Mouse (Mus musculus) limb, embryonic 13.5 days (tissue): ENCODE measurements around the gene Tmem45a. TPM values are rescaled to one million over a fixed set of nuclear protein-coding genes. Genes with fewer than 3 reads are reported as not detected.
A peak's percentile ranks its signal among the peaks of the same experiment; 100 is the strongest.

Experiments
- ATAC-seq: fragments of 200-750 bp; cut with Nextera tagmentation; 2 replicates; pipeline ENCODE4 v1.8.0; 2017; ENCODE audit warnings: low read depth, moderate number of reproducible peaks, moderate TSS enrichment; ENCODE audit not compliant: low FRiP score
- H3K27ac ChIP-seq: fragments of 300-500 bp; sonication (generic); 2 replicates; pipeline ENCODE4 v1.5.1; 2015; ENCODE audit warnings: inconsistent platforms, mild to moderate bottlenecking, moderate library complexity
- H3K27me3 ChIP-seq: fragments of 300-500 bp; sonication (generic); 2 replicates; pipeline ENCODE4 v1.6.1; 2015; ENCODE audit warnings: mild to moderate bottlenecking, inconsistent platforms
- H3K36me3 ChIP-seq: fragments of 300-500 bp; sonication (generic); 2 replicates; pipeline ENCODE4 v1.6.1; 2015; ENCODE audit warnings: inconsistent platforms, mild to moderate bottlenecking, moderate library complexity
- H3K4me1 ChIP-seq: fragments of 300-500 bp; sonication (generic); 2 replicates; pipeline ENCODE4 v1.6.1; 2015; ENCODE audit warnings: inconsistent platforms
- H3K4me2 ChIP-seq: fragments of 300-500 bp; sonication (generic); replicated peaks from 2 replicates; pipeline ENCODE4 v1.6.1; 2015; ENCODE audit warnings: inconsistent platforms, mild to moderate bottlenecking, moderate library complexity
- H3K4me3 ChIP-seq: fragments of 300-500 bp; sonication (generic); 2 replicates; pipeline ENCODE4 v1.5.1; 2015; ENCODE audit warnings: moderate library complexity, mild to moderate bottlenecking, inconsistent platforms
- H3K9ac ChIP-seq: fragments of 300-500 bp; sonication (generic); 2 replicates; pipeline ENCODE4 v1.6.1; 2015; ENCODE audit warnings: mild to moderate bottlenecking, inconsistent platforms
- H3K9me3 ChIP-seq: fragments of 300-500 bp; sonication (generic); 2 replicates; pipeline ENCODE4 v1.6.1; 2016; ENCODE audit warnings: inconsistent platforms
- WGBS: fragments of 180-500 bp; shearing (Covaris S2); methylation state at CpG from one replicate; pipeline ENCODE4 v1.1.7; 2015; 5-methylcytosine and 5-hydroxymethylcytosine counted together
- polyA plus RNA-seq: library from polyadenylated mRNA; unstranded; fragments of >200 nt; fragmentation: Nextera tagmentation; extraction: Ambion mirVana; gene quantifications from 2 replicates; pipeline ENCODE4 v1.2.1, GENCODE M21; 2015

The Tmem45a gene
- polyA plus RNA-seq, 1 experiment from 2014 or later: 53.6 TPM

DNA sequence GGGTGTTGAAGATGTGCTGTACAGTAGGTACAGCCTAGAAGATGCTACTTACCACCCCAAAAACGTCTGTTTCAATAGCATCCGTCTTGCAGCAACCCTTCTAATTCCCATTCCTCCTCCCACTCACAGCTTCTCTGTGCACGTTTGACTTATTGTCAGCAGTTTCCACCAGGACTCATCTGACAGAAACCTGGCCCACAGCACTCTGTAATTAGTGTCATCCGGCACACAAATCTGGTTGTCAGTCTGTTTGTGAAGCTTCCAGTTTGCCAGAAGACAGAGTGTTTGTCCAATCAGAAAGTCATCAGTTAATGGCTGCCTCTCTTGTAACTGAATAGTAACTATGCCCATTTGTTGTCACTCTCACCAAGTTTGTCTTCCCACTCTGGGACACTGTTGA lies 18.4 kb downstream of the Tmem45a start:
- Histone ChIP-seq H3K36me3 (no peaks in the 10 kb centered on the region), H3K4me2 (no peak overlapping the region), H3K9me3 (no peaks in the 10 kb centered on the region), H3K27me3 (no peaks in the 10 kb centered on the region), H3K27ac (no peak overlapping the region), H3K9ac (no peak overlapping the region), H3K4me1 (no peaks in the 10 kb centered on the region), H3K4me3 (no peak overlapping the region)
- ATAC-seq: no peak
- 67% methylated on average over 4 of the region's 4 CpGs for WGBS

GRCm38 (mm10) chr16:56852841-56853587 lies 33.0 kb downstream of the Tmem45a start:
- Histone ChIP-seq H3K27ac (peak overlapping the region; percentile 61; the same call in 1 of the 2 replicates), H3K27me3 (no peaks in the 10 kb centered on the region), H3K4me3 (no peak overlapping the region), H3K9ac (no peak overlapping the region), H3K4me2 (peak overlapping the region; percentile 3; the same call in 1 of the 2 replicates), H3K9me3 (no peaks in the 10 kb centered on the region), H3K4me1 (peaks cover 10% of the 10 kb centered on the region), H3K36me3 (no peaks in the 10 kb centered on the region)
- ATAC-seq: peak; percentile 68; the same call in 1 of the 2 replicates
- WGBS: 50% methylated on average over 10 of the region's 10 CpGs

GRCm38 (mm10) chr16:56842988-56843387 lies 43.0 kb downstream of the Tmem45a start:
- no peaks in the 10 kb centered on the region for H3K27me3 ChIP-seq
- no peak for ATAC-seq
- no peaks in the 10 kb centered on the region for H3K4me1 ChIP-seq
- H3K9ac ChIP-seq: no peak overlapping the region
- no peak overlapping the region for H3K27ac ChIP-seq
- H3K9me3 ChIP-seq: no peaks in the 10 kb centered on the region
- H3K36me3 ChIP-seq: no peaks in the 10 kb centered on the region
- H3K4me3 ChIP-seq: no peak overlapping the region
- 90% methylated on average over 5 of the region's 5 CpGs for WGBS
- no peak overlapping the region for H3K4me2 ChIP-seq

- Histone ChIP-seq H3K27me3 (no peaks in the 10 kb centered on the region), H3K4me1 (no peaks in the 10 kb centered on the region), H3K4me3 (no peak overlapping the region), H3K4me2 (no peak overlapping the region), H3K9me3 (no peaks in the 10 kb centered on the region), H3K27ac (no peak overlapping the region), H3K36me3 (no peaks in the 10 kb centered on the region), H3K9ac (no peak overlapping the region)
- 96% methylated on average over 1 of the region's 1 CpGs for WGBS
- ATAC-seq: no peak
Observed at GRCm38 (mm10) chr16:56833312-56833711, 52.7 kb downstream of the Tmem45a start.

GRCm38 (mm10) chr16:56831986-56832385 lies 54.0 kb downstream of the Tmem45a start:
- H3K4me2 ChIP-seq: no peak overlapping the region
- no peak for ATAC-seq
- H3K36me3 ChIP-seq: no peaks in the 10 kb centered on the region
- no peaks in the 10 kb centered on the region for H3K4me1 ChIP-seq
- WGBS: 90% methylated on average over 2 of the region's 2 CpGs
- H3K27ac ChIP-seq: no peak overlapping the region
- no peak overlapping the region for H3K4me3 ChIP-seq
- no peaks in the 10 kb centered on the region for H3K9me3 ChIP-seq
- H3K9ac ChIP-seq: no peak overlapping the region
- no peaks in the 10 kb centered on the region for H3K27me3 ChIP-seq

DNA sequence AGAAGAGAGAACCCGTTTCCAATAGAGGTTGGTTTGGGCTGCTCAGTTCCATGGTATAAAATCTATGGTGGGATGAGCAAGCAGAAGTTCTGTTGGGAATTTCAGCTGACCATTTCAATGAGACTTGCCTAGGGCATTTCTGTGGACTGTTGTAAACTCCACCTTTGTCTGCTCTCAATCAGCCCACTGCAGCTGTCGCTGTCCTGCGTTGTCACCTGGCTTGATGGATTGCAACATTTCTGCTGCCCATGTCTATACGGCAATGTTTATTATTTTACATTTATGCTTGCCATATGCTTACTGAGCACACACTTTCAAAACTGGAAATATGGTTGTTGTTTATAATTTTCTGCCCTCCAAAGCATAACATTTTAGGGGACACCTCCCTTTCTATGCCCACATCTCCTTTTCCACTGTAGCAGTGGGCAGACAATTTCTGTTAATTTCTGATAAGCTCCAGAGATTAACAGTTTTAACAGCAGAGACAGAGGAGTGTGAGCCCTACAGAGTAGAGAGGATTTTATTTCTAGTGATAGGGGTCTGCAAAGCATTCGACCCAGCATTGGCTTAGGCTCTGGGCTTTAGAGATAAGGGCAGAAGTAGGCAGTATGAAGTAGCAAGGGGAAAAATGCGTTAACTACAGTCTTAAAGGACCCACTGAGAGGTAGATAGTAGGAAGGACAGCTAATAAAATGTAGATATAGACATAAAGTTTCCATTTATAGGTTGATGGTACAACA lies 84.4 kb downstream of the Tmem45a start:
- 77% methylated on average over 6 of the region's 6 CpGs for WGBS

DNA sequence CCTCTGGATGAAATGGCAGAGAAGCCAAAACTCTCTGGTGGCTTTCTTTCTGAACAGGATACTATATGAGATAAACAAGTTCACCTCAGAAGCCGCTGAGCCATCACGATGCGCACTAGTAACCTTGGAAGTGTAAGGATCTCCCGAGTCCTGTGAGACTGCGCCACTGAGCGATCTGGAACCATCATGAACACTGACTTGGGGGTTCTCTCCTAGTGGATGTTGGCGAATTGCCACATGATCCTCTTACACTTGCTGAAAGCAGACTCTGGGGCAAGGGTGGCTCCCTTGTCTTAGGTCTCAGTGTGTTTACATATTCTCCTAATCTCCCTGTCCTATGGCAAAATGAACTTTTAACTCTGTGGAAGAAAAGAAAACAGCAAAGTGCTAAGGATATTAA lies 85.0 kb downstream of the Tmem45a start:
- ATAC-seq: no peak
- Histone ChIP-seq H3K27me3 (no peaks in the 10 kb centered on the region), H3K4me1 (no peaks in the 10 kb centered on the region), H3K9ac (no peak overlapping the region), H3K36me3 (no peaks in the 10 kb centered on the region), H3K9me3 (no peaks in the 10 kb centered on the region), H3K4me2 (no peak overlapping the region), H3K4me3 (no peak overlapping the region), H3K27ac (no peak overlapping the region)
- 90% methylated on average over 7 of the region's 7 CpGs for WGBS

More for the DNA sequence above, 84.4 kb downstream of the Tmem45a start:
- Histone ChIP-seq H3K4me2 (no peak overlapping the region), H3K27ac (no peak overlapping the region), H3K27me3 (no peaks in the 10 kb centered on the region), H3K4me1 (no peaks in the 10 kb centered on the region), H3K9ac (no peak overlapping the region), H3K9me3 (no peaks in the 10 kb centered on the region), H3K36me3 (no peaks in the 10 kb centered on the region), H3K4me3 (no peak overlapping the region)
- no peak for ATAC-seq

GRCm38 (mm10) chr16:56800469-56800868 lies 85.5 kb downstream of the Tmem45a start:
- H3K4me1 ChIP-seq: no peaks in the 10 kb centered on the region
- 38% methylated on average over 2 of the region's 2 CpGs for WGBS
- H3K36me3 ChIP-seq: no peaks in the 10 kb centered on the region
- H3K27ac ChIP-seq: no peak overlapping the region
- H3K4me3 ChIP-seq: no peak overlapping the region
- H3K4me2 ChIP-seq: no peak overlapping the region
- no peaks in the 10 kb centered on the region for H3K9me3 ChIP-seq
- no peaks in the 10 kb centered on the region for H3K27me3 ChIP-seq
- ATAC-seq: no peak
- no peak overlapping the region for H3K9ac ChIP-seq

GRCm38 (mm10) chr16:56799541-56800029 lies 86.4 kb downstream of the Tmem45a start:
- H3K9ac ChIP-seq: no peak overlapping the region
- H3K9me3 ChIP-seq: no peaks in the 10 kb centered on the region
- H3K27me3 ChIP-seq: no peaks in the 10 kb centered on the region
- no peak overlapping the region for H3K4me2 ChIP-seq
- no peak overlapping the region for H3K4me3 ChIP-seq
- H3K27ac ChIP-seq: no peak overlapping the region
- no peak for ATAC-seq
- no peaks in the 10 kb centered on the region for H3K4me1 ChIP-seq
- WGBS: 88% methylated on average over 3 of the region's 3 CpGs
- no peaks in the 10 kb centered on the region for H3K36me3 ChIP-seq

GRCm38 (mm10) chr16:56798873-56799272 lies 87.1 kb downstream of the Tmem45a start:
- Histone ChIP-seq H3K27me3 (no peaks in the 10 kb centered on the region), H3K4me3 (no peak overlapping the region), H3K4me1 (no peaks in the 10 kb centered on the region), H3K9me3 (no peaks in the 10 kb centered on the region), H3K4me2 (no peak overlapping the region), H3K36me3 (no peaks in the 10 kb centered on the region), H3K27ac (no peak overlapping the region), H3K9ac (no peak overlapping the region)
- no peak for ATAC-seq
- WGBS: 80% methylated on average over 7 of the region's 7 CpGs

DNA sequence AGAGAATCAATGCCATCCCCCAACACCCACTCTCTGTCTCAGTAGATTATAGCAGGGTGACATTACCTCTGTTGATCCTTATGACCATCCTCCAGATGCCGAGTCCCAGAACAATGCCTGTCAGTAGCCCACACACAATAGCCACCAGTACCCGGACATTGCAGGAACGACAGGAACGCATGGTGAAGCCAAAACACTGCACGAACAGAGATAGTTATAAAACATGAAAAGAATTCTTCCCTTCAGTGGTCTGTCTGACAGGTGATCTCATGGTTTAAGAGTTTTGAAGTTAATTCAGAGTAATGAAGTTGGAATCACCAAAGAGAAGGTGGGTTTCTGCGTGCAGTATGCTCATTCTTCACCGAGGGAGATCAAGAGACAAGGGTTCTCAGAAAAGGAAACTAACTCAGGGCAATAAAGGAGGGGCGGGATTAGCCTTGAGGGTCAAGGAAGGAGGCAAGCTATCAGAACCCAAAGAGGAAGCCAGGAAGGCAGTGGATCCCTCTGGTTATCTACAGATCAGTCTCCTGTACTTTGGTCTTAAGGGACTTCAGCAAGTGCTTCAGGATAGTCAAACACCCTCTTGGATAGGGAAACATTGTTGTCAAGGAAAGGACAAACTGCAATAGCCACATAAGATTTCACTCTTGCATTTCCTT lies 90.4 kb downstream of the Tmem45a start, which contains the start of gene Adgrg7:
Adgrg7 (minus strand) TSS at position 375 of the 659 bp plus-strand sequence.
- no peak for ATAC-seq
- Histone ChIP-seq H3K9ac (no peak within 1 kb of the TSS), H3K4me1 (no peaks in the 10 kb centered on the region), H3K27me3 (no peaks in the 10 kb centered on the region), H3K36me3 (no peaks in the 10 kb centered on the region), H3K9me3 (no peaks in the 10 kb centered on the region), H3K4me3 (no peak within 1 kb of the TSS), H3K27ac (no peak within 1 kb of the TSS), H3K4me2 (no peak within 1 kb of the TSS)
- 67% methylated on average over 8 of the region's 8 CpGs for WGBS
